Mouse (Mus musculus) limb, embryonic 11.5 days (tissue): Measurements from ENCODE around the gene Mrln. TPM values are rescaled to one million over a fixed set of nuclear protein-coding genes. Genes with fewer than 3 reads are reported as not detected.
A peak's percentile ranks its signal among the peaks of the same experiment; 100 is the strongest.

ENCODE experiments used
- ATAC-seq: fragments of 200-750 bp; cut with Nextera tagmentation; 2 replicates; pipeline ENCODE4 v1.8.0; 2017; ENCODE audit warnings: low read depth; ENCODE audit not compliant: insufficient number of reproducible peaks, low FRiP score, low TSS enrichment
- DNase-seq: peaks from one replicate; pipeline ENCODE4 v3.0.0-alpha.2; 2015; ENCODE audit warnings: low spot score
- H3K27ac ChIP-seq: fragments of 300-500 bp; sonication (generic); replicated peaks from 2 replicates; pipeline ENCODE4 v1.5.1; 2014; ENCODE audit warnings: low read depth, mild to moderate bottlenecking, low read length
- H3K27me3 ChIP-seq: fragments of 300-500 bp; sonication (generic); 2 replicates; pipeline ENCODE4 v1.6.1; 2014; ENCODE audit warnings: mild to moderate bottlenecking, low read length, mixed read lengths; ENCODE audit not compliant: control insufficient read depth, insufficient read depth
- H3K36me3 ChIP-seq: fragments of 300-500 bp; sonication (generic); 2 replicates; pipeline ENCODE4 v1.6.1; 2014; ENCODE audit warnings: mild to moderate bottlenecking, low read length, moderate library complexity, mixed read lengths; ENCODE audit not compliant: control insufficient read depth, insufficient read depth
- H3K4me1 ChIP-seq: fragments of 300-500 bp; sonication (generic); 2 replicates; pipeline ENCODE4 v1.6.1; 2014; ENCODE audit warnings: low read length, mixed read lengths; ENCODE audit not compliant: control insufficient read depth, insufficient read depth
- H3K4me2 ChIP-seq: fragments of 300-500 bp; sonication (generic); 2 replicates; pipeline ENCODE4 v1.6.1; 2014; ENCODE audit warnings: low read depth, mild to moderate bottlenecking, moderate library complexity; ENCODE audit not compliant: severe bottlenecking
- H3K4me3 ChIP-seq: fragments of 300-500 bp; sonication (generic); 2 replicates; pipeline ENCODE4 v1.5.1; 2014; ENCODE audit warnings: low read depth, low read length
- H3K9ac ChIP-seq: fragments of 300-500 bp; sonication (generic); 2 replicates; pipeline ENCODE4 v1.6.1; 2014; ENCODE audit warnings: mild to moderate bottlenecking, low read length
- H3K9me3 ChIP-seq: fragments of 300-500 bp; sonication (generic); 2 replicates; pipeline ENCODE4 v1.6.1; 2016; ENCODE audit warnings: low read length; ENCODE audit not compliant: control insufficient read depth
- WGBS: fragments of 180-500 bp; shearing (Covaris S2); extraction: QIAGEN DNeasy Blood & Tissue Kit; methylation state at CpG from one replicate; pipeline ENCODE4 v1.1.7; 2014; 5-methylcytosine and 5-hydroxymethylcytosine counted together
- polyA plus RNA-seq: library from polyadenylated mRNA; unstranded; fragments of >200 nt; fragmentation: Nextera tagmentation; extraction: Ambion mirVana; gene quantifications from 2 replicates; pipeline ENCODE4 v1.2.1, GENCODE M21; 2014

Mrln gene
- polyA plus RNA-seq, 1 experiment from 2014 or later: 10.4 TPM

GRCm38 (mm10) chr10:70226608-70227007 is 22.1 kb downstream of the Mrln start:
- H3K9ac ChIP-seq: no peak overlapping the region

DNA sequence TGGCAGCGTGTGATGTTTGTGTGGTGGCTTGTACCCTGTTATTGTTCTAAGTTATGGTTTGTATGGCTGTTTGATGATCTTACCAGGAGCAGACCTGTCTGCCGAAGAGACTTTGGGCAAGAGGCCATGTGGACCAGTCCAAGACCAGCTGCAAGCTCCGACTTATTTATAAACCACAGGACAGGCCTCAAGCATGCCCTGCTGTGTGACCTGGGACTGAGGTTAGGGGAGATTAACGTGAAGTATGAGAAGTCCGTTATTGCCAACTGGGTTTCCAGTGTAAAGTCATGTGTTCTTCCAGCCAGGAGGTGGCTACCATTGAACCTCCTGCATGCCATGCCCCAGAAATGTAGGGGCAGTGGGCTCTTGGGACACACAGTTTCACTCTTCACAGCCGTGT is 25.9 kb downstream of the Mrln start:
- no peaks in the 10 kb centered on the region for H3K27me3 ChIP-seq
- DNase-seq (no peak), ATAC-seq (no peak)
- H3K4me1 ChIP-seq: no peaks in the 10 kb centered on the region
- no peaks in the 10 kb centered on the region for H3K9me3 ChIP-seq
- H3K9ac ChIP-seq: no peak overlapping the region
- H3K27ac ChIP-seq: no peak overlapping the region
- no peaks in the 10 kb centered on the region for H3K36me3 ChIP-seq
- 88% methylated on average over 6 of the region's 6 CpGs for WGBS
- H3K4me3 ChIP-seq: no peak overlapping the region
- no peak overlapping the region for H3K4me2 ChIP-seq

More at GRCm38 (mm10) chr10:70226608-70227007, 22.1 kb downstream of the Mrln start:
- Histone ChIP-seq H3K4me2 (no peak overlapping the region), H3K27me3 (no peaks in the 10 kb centered on the region), H3K4me3 (no peak overlapping the region), H3K9me3 (no peaks in the 10 kb centered on the region), H3K27ac (no peak overlapping the region), H3K36me3 (no peaks in the 10 kb centered on the region), H3K4me1 (no peaks in the 10 kb centered on the region)
- DNase-seq (no peak), ATAC-seq (no peak)

- H3K9me3 ChIP-seq: no peaks in the 10 kb centered on the region
- H3K4me3 ChIP-seq: no peak overlapping the region
- H3K27ac ChIP-seq: no peak overlapping the region
- H3K27me3 ChIP-seq: no peaks in the 10 kb centered on the region
- no peaks in the 10 kb centered on the region for H3K4me1 ChIP-seq
- ATAC-seq (no peak), DNase-seq (no peak)
- H3K9ac ChIP-seq: no peak overlapping the region
- WGBS: 72% methylated on average over 2 of the region's 2 CpGs
- H3K36me3 ChIP-seq: no peaks in the 10 kb centered on the region
- no peak overlapping the region for H3K4me2 ChIP-seq
Observed at GRCm38 (mm10) chr10:70237936-70238335, 33.5 kb downstream of the Mrln start.

DNA sequence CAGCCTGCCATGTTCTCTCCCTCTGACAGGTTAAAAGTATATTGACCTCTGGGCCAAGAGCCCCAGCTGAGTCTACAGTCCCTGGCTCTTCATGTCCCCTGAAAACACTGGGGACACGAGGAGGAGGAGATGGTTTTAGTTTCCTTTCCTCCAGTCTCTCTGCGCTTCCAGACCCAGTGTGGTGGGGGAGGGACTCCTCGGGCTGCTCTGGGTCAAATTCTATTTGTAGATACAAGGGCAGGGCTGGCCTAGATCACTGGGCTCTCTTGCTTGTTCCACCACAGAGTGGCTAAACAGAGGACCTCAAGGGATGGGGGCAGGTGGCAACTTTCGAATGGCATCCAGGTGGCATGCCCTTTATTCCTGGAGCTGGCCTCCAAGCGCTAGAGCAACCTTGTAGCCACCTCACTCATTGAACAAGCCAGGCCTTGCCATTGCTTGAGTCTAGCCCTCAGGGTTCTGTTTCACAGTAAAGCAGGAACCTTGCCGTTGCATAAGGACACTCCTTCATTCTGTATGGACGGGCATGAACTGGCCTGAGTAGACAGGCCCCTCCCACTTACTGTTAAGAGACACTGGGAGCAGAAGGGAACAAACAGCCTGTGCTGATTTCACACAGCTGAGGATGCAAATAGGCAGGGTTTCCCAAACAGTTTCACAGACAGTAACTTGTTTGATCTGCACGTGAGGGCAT is 38.4 kb downstream of the Mrln start:
- Histone ChIP-seq H3K9ac (no peak overlapping the region), H3K4me2 (no peak overlapping the region), H3K36me3 (no peaks in the 10 kb centered on the region), H3K4me3 (no peak overlapping the region), H3K27ac (no peak overlapping the region), H3K27me3 (peaks cover 31% of the 10 kb centered on the region), H3K4me1 (peaks cover 4% of the 10 kb centered on the region; the same call in 1 of the 2 replicates), H3K9me3 (no peaks in the 10 kb centered on the region)
- ATAC-seq: no peak
- WGBS: 46% methylated on average over 8 of the region's 8 CpGs
- DNase-seq: no peak

GRCm38 (mm10) chr10:70244921-70245558 is 40.6 kb downstream of the Mrln start, which contains the start of gene Slc16a9:
Gene Slc16a9, plus strand, starts transcription at chr10:70245100.
- peaks cover 31% of the 10 kb centered on the region for H3K27me3 ChIP-seq
- ATAC-seq (peak; percentile 84; the same call in 1 of the 2 replicates), DNase-seq (peak; percentile 83)
- H3K9ac ChIP-seq: peak within 1 kb of the TSS; percentile 70
- no peak within 1 kb of the TSS for H3K27ac ChIP-seq
- H3K4me2 ChIP-seq: peak within 1 kb of the TSS; percentile 96
- H3K36me3 ChIP-seq: no peaks in the 10 kb centered on the region
- H3K4me3 ChIP-seq: peak within 1 kb of the TSS; percentile 59
- H3K4me1 ChIP-seq: peaks cover 4% of the 10 kb centered on the region; the same call in 1 of the 2 replicates
- no peaks in the 10 kb centered on the region for H3K9me3 ChIP-seq
- under 1% methylated on average over 43 of the region's 54 CpGs for WGBS

GRCm38 (mm10) chr10:70245559-70245945 is 41.1 kb downstream of the Mrln start:
- Histone ChIP-seq H3K4me1 (peaks cover 4% of the 10 kb centered on the region; the same call in 1 of the 2 replicates), H3K27ac (no peak overlapping the region), H3K4me2 (peak overlapping the region; percentile 96), H3K36me3 (no peaks in the 10 kb centered on the region), H3K4me3 (peak overlapping the region; percentile 59), H3K9me3 (no peaks in the 10 kb centered on the region), H3K27me3 (peaks cover 31% of the 10 kb centered on the region), H3K9ac (peak overlapping the region; percentile 70)
- under 1% methylated on average over 16 of the region's 16 CpGs for WGBS
- DNase-seq (peak; percentile 56), ATAC-seq (0 out of 2 replicates have a peak, but pooled peaks have one; percentile 12)

- ATAC-seq: no peak
- H3K4me3 ChIP-seq: peak overlapping the region; percentile 59; the same call in 1 of the 2 replicates
- peaks cover 31% of the 10 kb centered on the region for H3K27me3 ChIP-seq
Observed at GRCm38 (mm10) chr10:70246076-70246475, 41.6 kb downstream of the Mrln start.

GRCm38 (mm10) chr10:70250354-70250753 is 45.9 kb downstream of the Mrln start:
- no peak overlapping the region for H3K9ac ChIP-seq
- peaks cover 15% of the 10 kb centered on the region for H3K27me3 ChIP-seq
- ATAC-seq (no peak), DNase-seq (no peak)
- no peak overlapping the region for H3K27ac ChIP-seq
- no peak overlapping the region for H3K4me3 ChIP-seq
- H3K9me3 ChIP-seq: no peaks in the 10 kb centered on the region
- no peaks in the 10 kb centered on the region for H3K36me3 ChIP-seq
- H3K4me1 ChIP-seq: peaks cover 3% of the 10 kb centered on the region; the same call in 1 of the 2 replicates
- 84% methylated on average over 4 of the region's 4 CpGs for WGBS
- no peak overlapping the region for H3K4me2 ChIP-seq

More at GRCm38 (mm10) chr10:70246076-70246475, 41.6 kb downstream of the Mrln start:
- 30% methylated on average over 9 of the region's 9 CpGs for WGBS
- H3K9ac ChIP-seq: no peak overlapping the region
- no peaks in the 10 kb centered on the region for H3K36me3 ChIP-seq
- DNase-seq: peak; percentile 32
- no peak overlapping the region for H3K27ac ChIP-seq
- H3K4me1 ChIP-seq: peaks cover 4% of the 10 kb centered on the region; the same call in 1 of the 2 replicates
- peak overlapping the region; percentile 96 for H3K4me2 ChIP-seq
- H3K9me3 ChIP-seq: no peaks in the 10 kb centered on the region
